Mouse (Mus musculus) E14TG2a.4 (cell line): ENCODE data around the gene Nprl2.

Source experiments
- CTCF ChIP-seq: conservative IDR thresholded peaks from 2 replicates; pipeline ENCODE4 v1.5.1; 2014; ENCODE audit warnings: low read length
- POU5F1 ChIP-seq: IDR thresholded peaks from 2 replicates; pipeline ENCODE4 v1.6.1; 2014; ENCODE audit warnings: low read length, borderline replicate concordance

GRCm38 (mm10) chr9:107554319-107554825 is 12.3 kb downstream of the Nprl2 start:
- TF ChIP-seq CTCF (no peak), POU5F1 (no peak)
